Mouse (Mus musculus) liver, adult (tissue): ENCODE measurements around the gene A630095N17Rik.

ENCODE experiments used
- GATA4 ChIP-seq: IDR thresholded peaks from 2 replicates; pipeline ENCODE4 v1.6.1; 2014; ENCODE audit warnings: mild to moderate bottlenecking, low read length; ENCODE audit not compliant: insufficient replicate concordance

The A630095N17Rik gene

DNA sequence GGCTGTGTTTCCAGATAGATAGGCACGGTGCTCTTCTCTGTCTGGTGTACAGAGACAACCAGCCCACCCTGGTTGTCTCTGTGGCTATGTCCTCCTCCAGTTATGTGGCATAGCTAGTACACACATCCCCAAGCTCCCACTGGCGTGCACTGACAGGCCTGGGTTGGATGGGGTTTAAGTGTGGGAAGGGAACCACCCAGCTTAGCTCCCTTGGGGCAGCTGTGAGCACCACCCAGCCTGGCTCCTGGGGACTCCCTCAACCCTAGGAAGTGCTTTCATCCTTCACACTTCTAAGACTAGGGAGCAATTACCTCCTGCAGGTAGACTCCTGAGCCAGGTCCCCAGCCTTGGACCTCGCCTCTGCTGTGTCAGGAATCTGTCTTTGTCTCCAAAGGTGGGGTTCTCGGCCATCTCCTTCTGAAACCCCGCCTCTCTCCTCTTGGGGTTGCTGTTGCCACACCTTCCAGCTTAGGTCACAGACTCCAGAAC is at the start of gene A630095N17Rik:
A630095N17Rik (minus strand) TSS at position 439 of the 489 bp plus-strand sequence.
- no peak for TF ChIP-seq GATA4

DNA sequence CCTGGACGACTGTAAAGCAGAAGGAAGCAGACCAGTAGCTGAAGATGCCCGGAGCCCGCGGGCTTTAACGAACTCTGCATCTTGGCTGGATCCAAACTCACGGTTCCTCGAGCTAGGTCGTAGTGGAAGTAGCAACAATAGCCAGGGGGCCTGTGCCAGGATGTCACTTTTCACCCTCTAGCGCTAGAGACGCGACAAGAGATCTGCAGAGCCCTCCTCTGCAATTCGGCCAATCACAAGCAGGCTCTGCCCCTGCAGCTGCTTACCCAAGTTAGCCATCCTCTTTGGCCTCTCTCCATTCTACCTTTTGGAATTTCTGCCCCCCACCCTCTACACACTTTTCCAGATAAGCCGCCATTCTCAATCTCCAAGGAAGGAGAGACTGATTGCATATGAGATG is 46.3 kb upstream of the A630095N17Rik start, which contains the start of gene Resp18:
Resp18 (minus strand) TSS at position 188 of the 400 bp plus-strand sequence.
- TF ChIP-seq GATA4, result no peak

DNA sequence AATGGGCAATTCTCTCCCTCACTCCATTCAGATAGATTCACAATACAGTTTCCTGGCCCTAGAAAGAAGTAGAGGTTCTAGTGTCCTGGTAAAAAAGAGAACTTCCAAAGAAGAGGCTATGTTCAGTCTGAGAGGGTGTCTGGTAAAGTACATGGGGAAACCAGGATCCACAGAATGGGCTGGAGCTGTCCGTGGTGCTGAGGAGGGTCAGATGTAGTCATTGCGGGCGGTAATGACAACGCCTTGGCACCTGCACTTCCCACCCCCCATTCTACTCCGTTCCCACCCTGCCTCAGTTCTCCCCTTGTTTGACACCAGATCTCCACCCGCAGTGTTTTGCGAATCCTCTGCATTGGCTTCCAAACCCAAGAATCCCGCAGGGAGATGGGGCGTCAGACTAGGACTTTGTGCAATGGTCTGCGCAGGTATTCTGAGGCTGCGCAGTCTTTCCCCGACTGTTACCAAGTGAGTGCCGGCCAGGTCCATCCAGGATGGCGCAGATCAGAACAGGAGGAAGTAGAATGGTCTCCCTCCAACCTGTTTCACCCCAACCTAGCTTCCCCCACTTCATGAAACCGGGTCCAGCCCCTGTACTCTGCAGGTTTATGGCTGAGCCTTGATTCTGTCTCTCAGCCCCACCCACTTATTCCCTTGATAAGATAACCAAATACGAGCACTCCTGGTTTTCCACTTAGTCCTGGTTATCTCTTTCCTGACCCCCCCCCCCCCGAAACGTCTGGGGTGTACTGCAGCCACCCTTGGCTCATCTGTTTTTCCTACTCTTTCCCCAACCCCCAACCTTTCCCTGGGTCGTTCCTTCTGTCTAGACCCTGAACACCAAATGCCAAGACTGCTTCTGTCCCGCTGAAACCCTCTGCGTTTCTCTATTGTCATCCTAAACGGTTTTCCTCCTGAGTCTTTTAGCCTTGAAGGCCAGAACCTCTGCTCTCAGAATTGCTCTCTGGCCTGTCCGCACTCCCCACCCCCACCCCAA is 45.6 kb upstream of the A630095N17Rik start:
- TF ChIP-seq GATA4, result no peak

DNA sequence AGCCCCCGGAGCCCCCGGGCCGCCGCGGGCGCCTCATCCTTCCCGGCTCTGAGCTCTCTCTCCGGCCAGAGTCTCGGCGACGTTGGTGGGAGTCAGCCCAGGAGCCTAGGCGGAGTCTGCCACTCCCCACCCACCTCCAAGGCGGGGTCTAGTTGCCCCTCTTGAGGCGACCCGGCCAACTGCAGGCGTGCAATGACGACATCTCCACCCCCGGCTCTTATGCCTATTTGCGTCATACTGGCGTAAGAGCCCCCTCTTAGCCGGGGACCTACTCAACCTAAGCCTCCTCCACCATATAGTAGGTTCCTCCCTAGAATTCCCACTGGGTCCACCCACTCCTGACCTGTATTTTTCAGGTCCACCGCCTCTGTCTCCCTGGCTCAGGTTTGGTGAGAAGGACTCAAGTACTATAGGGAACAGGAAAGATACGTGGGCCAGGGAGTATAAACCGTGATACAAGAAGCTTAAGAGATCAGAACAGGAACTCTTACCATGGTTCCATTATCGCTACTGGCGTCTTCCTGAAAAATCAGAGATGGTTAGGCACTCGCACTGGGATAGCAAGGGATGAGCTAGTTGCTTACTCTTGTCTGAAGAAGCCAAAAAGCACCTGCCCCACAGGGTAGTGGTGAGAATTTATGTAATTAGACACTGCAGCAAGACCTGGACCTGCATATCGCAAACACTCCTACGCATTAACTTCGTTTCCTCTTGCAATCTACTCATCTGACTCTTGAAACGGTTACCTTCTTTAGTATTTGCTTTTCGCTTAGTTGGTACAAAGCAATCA is 32.4 kb upstream of the A630095N17Rik start, which contains the start of gene Ptprn:
Ptprn (minus strand) TSS at position 412 of the 790 bp plus-strand sequence.
- TF ChIP-seq GATA4, result no peak

DNA sequence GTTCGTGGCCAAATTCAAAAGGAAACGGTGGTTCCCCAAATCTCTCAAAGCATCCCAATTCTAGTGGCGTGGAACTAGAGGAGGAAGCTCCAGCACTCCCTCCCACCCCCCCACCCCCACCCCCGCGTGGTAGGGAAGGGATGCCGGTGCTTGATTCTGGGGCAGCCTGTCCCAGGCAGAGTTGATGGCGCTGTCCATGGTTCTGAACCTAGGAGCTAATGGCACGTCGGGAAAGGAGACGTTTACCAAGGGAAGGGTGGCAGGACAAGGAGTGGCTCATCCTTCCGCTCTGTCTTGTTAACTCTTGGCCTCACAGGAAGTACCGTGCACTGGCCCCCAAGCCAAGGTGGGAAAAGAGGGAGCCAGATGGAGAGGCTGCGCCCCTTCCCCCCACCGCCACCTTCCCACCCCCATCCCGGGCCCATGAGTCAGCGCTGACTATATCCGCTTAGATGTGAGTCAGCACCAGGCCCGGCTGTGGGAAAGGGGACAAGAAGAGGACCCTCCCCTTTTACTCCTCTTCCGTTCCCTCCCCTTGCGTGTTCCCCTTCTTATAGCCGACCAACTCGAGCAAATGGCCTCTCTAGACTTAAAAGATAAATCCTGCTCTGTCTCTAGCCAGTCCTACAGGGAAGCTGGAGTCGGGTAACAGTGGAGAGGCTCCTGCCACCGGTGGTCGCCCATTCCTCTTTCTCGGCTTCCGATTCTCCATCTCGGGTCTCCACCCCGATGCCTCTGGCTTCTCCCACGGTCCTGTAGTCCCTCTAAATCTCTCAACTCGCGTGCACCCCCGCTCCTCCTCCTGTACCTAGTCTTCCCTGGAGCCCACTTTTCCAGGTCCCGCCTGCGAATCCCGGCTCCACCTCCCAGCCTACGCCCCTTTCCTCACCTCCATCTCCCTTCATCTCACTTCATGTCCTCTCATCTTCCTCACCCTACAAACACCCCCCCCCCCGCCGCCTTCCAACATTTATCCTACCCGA is 31.4 kb upstream of the A630095N17Rik start:
- TF ChIP-seq GATA4, result no peak

DNA sequence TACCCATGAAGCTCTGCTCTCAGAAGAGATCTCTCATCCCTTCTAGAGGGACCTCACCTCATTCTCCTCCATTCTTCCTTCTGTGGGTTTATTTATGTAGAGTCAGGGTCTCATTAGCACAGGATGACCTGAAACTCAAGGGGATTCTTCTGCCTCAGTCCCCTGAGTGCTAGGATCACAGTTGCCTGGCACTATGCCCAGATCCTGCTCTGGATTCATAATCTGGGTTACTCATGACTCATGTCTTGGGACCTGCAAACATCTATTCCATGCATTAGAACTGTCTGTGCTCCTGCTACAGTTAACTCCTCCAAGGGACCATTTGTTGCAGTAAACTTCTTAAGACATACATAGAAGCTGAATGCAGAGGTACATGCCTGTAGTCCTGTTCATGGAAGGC is 29.4 kb upstream of the A630095N17Rik start:
- no peak for TF ChIP-seq GATA4

DNA sequence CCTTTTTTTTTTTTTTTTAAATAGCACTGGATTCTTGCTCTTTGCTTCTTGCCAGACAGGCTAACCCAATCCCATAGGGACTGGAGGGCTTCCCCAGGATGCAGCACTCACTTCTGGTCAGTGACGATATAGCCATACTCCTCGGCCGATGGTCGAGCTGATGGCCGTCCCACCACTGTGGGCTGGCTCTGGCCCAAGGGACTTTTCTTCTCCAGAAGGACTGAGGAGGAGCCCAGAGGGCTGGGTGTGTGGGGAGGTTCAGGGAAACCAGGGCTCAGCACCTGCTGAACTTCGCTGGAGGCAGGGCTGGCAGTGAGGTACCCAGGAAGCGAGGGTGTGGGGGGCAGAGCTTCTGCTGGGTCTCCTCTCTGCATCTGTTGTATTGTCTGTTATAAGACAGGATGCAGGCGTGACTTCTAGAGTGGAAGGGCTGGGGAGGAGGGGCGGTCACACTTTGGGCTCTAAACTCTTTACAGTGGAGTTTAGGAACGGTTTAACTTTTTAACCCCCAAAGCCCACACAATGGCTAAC is 23.7 kb upstream of the A630095N17Rik start:
- no peak for TF ChIP-seq GATA4

DNA sequence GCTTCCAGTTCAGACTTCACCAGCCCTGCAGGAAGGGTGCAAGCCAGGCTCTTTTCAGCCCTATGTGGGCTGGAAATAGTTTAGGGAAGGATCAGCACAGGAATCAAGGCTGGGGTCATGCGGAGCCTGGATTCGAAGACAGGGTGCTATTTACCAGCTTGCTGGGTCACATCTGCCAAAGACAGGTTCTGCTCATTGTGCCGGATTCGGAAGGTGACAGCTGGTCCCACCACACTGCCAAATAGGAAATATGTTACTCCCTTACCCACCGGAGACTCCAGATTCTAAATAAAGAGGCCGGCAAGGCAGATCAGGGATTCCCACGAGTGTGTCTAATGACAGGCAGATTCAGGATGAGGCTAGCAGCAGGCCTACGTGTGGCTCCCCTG is 22.7 kb upstream of the A630095N17Rik start:
- TF ChIP-seq GATA4, result no peak

DNA sequence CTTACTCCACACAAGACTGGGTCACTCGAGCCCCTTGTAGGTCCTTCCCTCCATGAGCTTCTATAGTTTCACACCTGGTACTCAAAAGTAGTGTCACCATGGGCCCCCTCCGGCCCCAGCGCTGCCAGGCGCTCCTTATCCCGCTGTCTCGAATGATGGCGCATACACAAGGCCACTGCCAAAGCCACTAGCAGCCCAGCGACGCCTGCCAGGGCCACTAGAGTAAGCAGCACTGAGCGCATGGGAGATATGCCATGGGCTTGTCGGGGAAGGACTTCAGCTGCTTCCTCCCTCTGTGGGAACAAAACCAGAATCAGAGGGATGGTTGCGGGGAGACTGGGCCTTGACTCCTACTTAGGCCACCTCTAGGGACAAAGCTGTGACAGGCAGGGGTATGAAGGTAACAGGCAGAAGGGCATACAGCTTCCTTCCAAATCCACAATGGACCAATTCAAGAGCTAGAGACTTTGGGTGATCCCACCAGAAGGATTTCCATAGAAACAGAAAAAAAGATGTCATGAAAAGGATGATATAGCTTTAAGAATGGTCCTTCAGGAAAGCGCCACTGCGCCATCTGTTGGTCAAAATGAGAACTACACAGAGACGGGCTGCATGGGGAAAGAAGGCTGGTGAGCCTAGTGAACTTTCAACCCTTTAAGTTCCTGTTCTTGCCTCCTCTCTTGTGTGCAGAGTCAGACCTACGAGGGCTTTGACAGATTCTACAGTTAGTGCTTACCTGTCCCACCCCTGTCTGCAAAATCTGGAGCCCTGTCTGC is 22.1 kb upstream of the A630095N17Rik start:
- TF ChIP-seq GATA4, result no peak

DNA sequence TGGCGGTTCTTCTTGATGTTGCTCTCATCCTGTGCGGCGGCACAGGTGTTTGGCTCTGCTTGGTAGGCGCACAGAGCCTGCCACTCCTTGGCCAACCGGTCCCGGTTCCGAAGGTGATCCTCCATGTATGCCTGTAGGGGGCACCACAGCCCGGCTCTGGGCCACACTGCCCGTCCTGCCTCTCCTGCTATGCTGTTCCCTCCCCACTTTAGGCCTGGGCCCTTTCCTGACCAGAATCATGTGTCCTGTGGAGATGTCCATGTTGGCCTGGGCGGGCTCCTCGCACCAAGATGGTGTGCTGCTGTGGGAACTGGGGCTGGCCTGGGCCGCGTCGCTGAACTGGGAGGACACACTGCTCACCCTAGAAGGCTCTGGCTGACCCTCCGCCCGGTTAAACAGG is 21.1 kb upstream of the A630095N17Rik start:
- TF ChIP-seq GATA4, result no peak

DNA sequence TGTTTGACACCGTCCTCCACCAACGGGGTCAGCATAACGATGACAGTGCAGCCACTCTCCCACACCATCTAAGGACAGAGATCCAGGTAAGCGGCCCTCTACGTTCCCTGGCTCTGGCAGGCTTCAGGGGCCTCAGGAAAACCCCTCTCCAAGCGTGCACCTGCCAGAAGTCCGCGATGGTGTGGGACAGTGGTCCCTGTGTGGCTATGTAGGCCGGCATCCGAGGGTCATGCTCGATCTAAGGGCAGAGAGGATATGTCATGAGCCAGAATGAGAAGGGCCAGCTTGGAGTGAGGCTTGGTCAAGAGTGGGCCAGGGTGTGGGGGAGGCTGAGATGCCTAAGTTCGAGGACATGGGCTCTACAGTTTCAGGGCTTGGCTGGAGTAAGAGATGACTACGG is 20.4 kb upstream of the A630095N17Rik start:
- TF ChIP-seq GATA4, result no peak

DNA sequence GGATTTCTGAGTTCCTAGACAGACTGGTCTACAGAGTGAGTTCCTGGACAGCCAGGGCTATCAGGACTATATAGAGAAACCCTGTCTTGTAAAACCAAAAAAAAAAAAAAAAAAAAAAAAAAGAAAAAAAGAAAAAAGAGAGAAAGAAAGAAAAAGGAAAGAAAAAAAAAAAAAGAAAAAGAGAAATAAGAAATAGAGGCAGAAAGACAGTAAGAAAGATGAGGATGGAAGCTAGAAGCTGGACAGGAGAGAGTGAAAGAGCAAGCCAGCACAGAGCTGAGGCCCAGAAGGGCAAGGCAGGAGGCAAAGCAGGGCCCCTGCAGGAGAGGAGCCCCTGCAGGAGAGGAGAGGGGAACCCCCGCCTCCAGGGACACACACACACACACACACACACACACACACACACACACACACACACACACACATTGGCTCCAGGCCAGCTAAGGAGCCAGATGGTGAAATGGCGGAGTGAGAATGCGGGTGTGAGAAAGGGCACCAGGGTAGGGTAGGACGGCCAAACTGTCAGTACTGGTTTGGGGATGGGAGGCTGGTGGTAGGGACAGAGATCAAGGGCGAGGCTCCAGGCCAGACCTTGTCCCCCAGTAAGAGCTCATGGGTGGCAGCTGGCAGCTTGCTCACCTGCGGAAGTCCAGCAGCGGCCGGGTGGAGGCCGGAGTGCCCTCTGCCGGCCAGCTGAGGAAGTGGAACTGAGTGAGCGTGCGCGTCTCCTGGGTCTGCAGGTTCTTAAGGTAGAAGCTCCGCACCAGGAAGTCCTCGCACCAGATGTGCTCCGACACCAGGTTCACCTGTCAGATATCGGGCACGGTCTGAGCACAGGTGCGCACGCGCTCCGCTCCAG is 19.4 kb upstream of the A630095N17Rik start:
- TF ChIP-seq GATA4, result no peak

DNA sequence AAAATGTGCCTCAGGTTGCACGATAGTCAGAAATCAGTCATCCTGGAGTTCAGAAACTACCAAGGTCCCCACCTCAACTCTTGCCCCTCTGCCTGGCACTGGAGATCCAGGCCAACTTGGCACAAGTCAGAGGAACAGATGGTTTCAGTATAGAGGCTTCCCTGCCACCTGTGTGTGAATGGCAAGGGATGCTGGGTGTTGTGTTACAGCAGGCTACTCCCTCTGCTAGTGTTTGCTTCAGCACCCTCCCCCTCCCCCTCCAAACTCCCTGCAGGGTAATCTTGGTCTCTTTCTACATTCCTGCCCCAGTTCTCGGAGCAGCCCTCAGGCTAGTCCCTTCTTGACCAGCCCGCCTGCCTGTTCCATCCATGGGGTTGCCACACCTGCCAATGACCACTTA is 18.6 kb upstream of the A630095N17Rik start:
- TF ChIP-seq GATA4, result no peak
